Mouse (Mus musculus) kidney, postnatal 0 days (tissue): ENCODE data around the gene Wasf2. TPM values are rescaled to one million over a fixed set of nuclear protein-coding genes. Genes with fewer than 3 reads are reported as not detected.

ENCODE experiments used
- ATAC-seq: fragments of 200-750 bp; cut with Nextera tagmentation; replicated peaks from 2 replicates; pipeline ENCODE4 v1.8.0; 2017; ENCODE audit warnings: low read depth, moderate number of reproducible peaks, moderate TSS enrichment, moderate library complexity; ENCODE audit not compliant: low FRiP score
- DNase-seq: peaks from one replicate; pipeline ENCODE4 v3.0.0-alpha.2; 2016; ENCODE audit warnings: low spot score
- H3K27ac ChIP-seq: fragments of 300-500 bp; sonication (generic); 2 replicates; pipeline ENCODE4 v1.5.1; 2014; ENCODE audit warnings: mild to moderate bottlenecking
- H3K27me3 ChIP-seq: fragments of 300-500 bp; sonication (generic); 2 replicates; pipeline ENCODE4 v1.6.1; 2014; ENCODE audit warnings: low read length, mixed read lengths; ENCODE audit not compliant: insufficient read depth
- H3K36me3 ChIP-seq: fragments of 300-500 bp; sonication (generic); 2 replicates; pipeline ENCODE4 v1.6.1; 2014; ENCODE audit warnings: low read length, mixed read lengths; ENCODE audit not compliant: insufficient read depth
- H3K4me1 ChIP-seq: fragments of 300-500 bp; sonication (generic); replicated peaks from 2 replicates; pipeline ENCODE4 v1.6.1; 2014; ENCODE audit warnings: antibody characterized with exemption, low read length, mixed read lengths; ENCODE audit not compliant: insufficient read depth
- H3K4me2 ChIP-seq: fragments of 300-500 bp; sonication (generic); 2 replicates; pipeline ENCODE4 v1.6.1; 2014; ENCODE audit warnings: mild to moderate bottlenecking, low read length, moderate library complexity, mixed read lengths
- H3K4me3 ChIP-seq: fragments of 300-500 bp; sonication (generic); replicated peaks from 2 replicates; pipeline ENCODE4 v1.5.1; 2014; ENCODE audit warnings: low read depth, low read length
- H3K9ac ChIP-seq: fragments of 300-500 bp; sonication (generic); 2 replicates; pipeline ENCODE4 v1.6.1; 2014; ENCODE audit warnings: low read depth, low read length
- H3K9me3 ChIP-seq: fragments of 300-500 bp; sonication (generic); replicated peaks from 2 replicates; pipeline ENCODE4 v1.6.1; 2016; ENCODE audit warnings: low read length, inconsistent platforms, mixed read lengths
- CTCF ChIP-seq: IDR thresholded peaks from 2 replicates; pipeline ENCODE4 v1.5.1; 2016; ENCODE audit warnings: antibody characterized with exemption, low read depth, mild to moderate bottlenecking, moderate library complexity
- WGBS: fragments of 180-500 bp; shearing (Covaris S2); extraction: QIAGEN DNeasy Blood & Tissue Kit; methylation state at CpG from one replicate; pipeline ENCODE4 v1.1.7; 2014; 5-methylcytosine and 5-hydroxymethylcytosine counted together
- polyA plus RNA-seq: library from polyadenylated mRNA; unstranded; fragments of >200 nt; fragmentation: Nextera tagmentation; extraction: Ambion mirVana; gene quantifications from 2 replicates; pipeline ENCODE4 v1.2.1, GENCODE M21; 2015

The Wasf2 gene
- polyA plus RNA-seq, 1 experiment from 2014 or later, result 98.8 TPM

GRCm38 (mm10) chr4:133106691-133107090, 23.6 kb upstream of the Wasf2 start:
- no peak for TF ChIP-seq CTCF
- ATAC-seq, result no peak

GRCm38 (mm10) chr4:133107788-133108281, 22.5 kb upstream of the Wasf2 start:
- WGBS, result 58% methylated on average over 13 of the region's 13 CpGs
- peak overlapping the region; percentile 25; the same call in 1 of the 2 replicates for H3K27ac ChIP-seq
- ATAC-seq, result no peak

More at GRCm38 (mm10) chr4:133106691-133107090, 23.6 kb upstream of the Wasf2 start:
- no peak for DNase-seq
- Histone ChIP-seq H3K4me3 (no peak overlapping the region), H3K9ac (no peak overlapping the region), H3K27me3 (no peaks in the 10 kb centered on the region), H3K9me3 (no peaks in the 10 kb centered on the region), H3K4me1 (peaks cover 15% of the 10 kb centered on the region), H3K4me2 (no peak overlapping the region), H3K27ac (no peak overlapping the region), H3K36me3 (no peaks in the 10 kb centered on the region)
- 96% methylated on average over 7 of the region's 7 CpGs for WGBS

DNA sequence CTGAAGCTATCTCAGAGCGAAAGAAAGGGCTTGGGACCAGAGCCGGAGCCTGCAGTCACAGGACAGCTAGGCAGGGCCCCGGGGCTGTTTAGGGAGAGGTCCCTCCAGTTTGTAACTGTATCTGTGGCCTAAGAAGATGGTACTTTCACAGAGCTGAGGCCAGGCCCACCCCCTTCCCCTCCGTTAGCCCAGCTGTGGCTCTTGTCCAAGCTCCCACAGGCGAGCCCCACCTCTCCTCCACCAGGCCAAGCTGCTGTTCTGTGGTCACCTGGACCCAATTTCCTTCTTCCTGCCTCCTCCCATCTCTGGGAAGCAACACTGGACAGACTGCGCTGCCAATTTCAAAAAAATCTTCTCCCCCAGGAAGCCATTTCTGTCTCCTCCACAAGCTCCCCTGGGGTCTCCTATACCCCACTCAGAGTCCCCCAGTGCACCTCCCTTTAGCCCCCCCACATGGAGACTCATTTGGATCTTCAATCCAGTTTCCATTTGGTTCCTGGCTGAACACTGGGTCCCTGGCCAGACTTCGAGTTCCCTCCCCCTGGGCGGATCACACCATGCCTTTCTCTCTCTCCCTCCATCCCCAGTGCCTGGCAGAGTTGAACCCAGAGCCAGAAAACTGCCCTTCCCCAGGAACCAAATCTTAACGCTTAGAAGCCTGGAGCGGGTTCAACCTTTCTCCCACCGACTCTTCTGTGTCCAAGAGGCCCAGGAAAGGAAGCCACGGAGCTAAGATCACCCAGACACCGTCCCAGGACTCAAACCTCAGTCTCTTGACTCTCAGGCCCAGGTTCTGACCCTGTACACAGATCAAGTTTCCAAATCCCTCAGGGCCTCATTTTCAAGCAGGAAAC, 21.6 kb upstream of the Wasf2 start:
- ATAC-seq, result no peak
- H3K36me3 ChIP-seq, result no peaks in the 10 kb centered on the region
- H3K9ac ChIP-seq, result 0 out of 2 replicates have a peak overlapping the region, but pooled peaks have one; percentile 23
- peaks cover 10% of the 10 kb centered on the region; the same call in 1 of the 2 replicates for H3K4me1 ChIP-seq
- no peak for TF ChIP-seq CTCF
- no peaks in the 10 kb centered on the region for H3K27me3 ChIP-seq
- no peak for DNase-seq
- no peak overlapping the region for H3K4me2 ChIP-seq
- peak overlapping the region; percentile 10; the same call in 1 of the 2 replicates for H3K27ac ChIP-seq
- 54% methylated on average over 13 of the region's 13 CpGs for WGBS
- no peaks in the 10 kb centered on the region for H3K9me3 ChIP-seq
- no peak overlapping the region for H3K4me3 ChIP-seq

More at GRCm38 (mm10) chr4:133107788-133108281, 22.5 kb upstream of the Wasf2 start:
- H3K4me1 ChIP-seq, result peaks cover 15% of the 10 kb centered on the region
- H3K36me3 ChIP-seq, result no peaks in the 10 kb centered on the region
- H3K9me3 ChIP-seq, result no peaks in the 10 kb centered on the region
- DNase-seq, result no peak
- no peaks in the 10 kb centered on the region for H3K27me3 ChIP-seq
- H3K4me3 ChIP-seq, result no peak overlapping the region
- no peak overlapping the region for H3K9ac ChIP-seq
- no peak overlapping the region for H3K4me2 ChIP-seq
- TF ChIP-seq CTCF, result peak; percentile 35

DNA sequence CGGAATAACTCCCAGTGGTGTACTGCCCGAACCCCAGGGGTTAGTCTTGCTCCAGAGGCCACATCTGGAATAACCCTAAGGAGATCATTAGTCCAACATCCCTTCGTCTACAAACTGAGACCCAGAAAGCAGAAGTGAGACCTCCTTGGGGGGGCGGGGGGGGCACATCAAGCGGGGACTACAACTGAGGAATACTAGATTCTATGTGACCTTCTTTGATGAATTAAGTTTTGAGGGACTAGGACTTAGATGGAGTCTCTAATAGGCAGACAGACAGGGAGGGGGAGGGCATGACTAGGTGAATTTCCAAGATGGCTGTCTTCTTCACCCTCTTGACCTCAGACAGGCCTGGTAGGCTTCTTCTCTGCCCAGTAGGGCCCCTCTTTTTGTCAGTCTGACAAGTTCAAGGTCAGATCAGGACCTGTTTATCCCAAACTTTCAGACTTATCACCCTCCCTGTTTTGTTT, 20.9 kb upstream of the Wasf2 start:
- Histone ChIP-seq H3K4me2 (no peak overlapping the region), H3K27ac (no peak overlapping the region), H3K4me1 (peaks cover 8% of the 10 kb centered on the region; the same call in 1 of the 2 replicates), H3K9me3 (no peaks in the 10 kb centered on the region), H3K9ac (0 out of 2 replicates have a peak overlapping the region, but pooled peaks have one; percentile 23), H3K27me3 (no peaks in the 10 kb centered on the region), H3K36me3 (no peaks in the 10 kb centered on the region), H3K4me3 (no peak overlapping the region)
- TF ChIP-seq CTCF, result no peak
- no peak for ATAC-seq
- 55% methylated on average over 5 of the region's 5 CpGs for WGBS
- DNase-seq, result no peak

- DNase-seq, result no peak
- Histone ChIP-seq H3K9me3 (no peaks in the 10 kb centered on the region), H3K4me3 (no peak overlapping the region), H3K4me1 (peaks cover 23% of the 10 kb centered on the region), H3K9ac (0 out of 2 replicates have a peak overlapping the region, but pooled peaks have one; percentile 13), H3K27ac (no peak overlapping the region), H3K4me2 (no peak overlapping the region), H3K27me3 (no peaks in the 10 kb centered on the region), H3K36me3 (no peaks in the 10 kb centered on the region)
- TF ChIP-seq CTCF, result no peak
- 31% methylated on average over 13 of the region's 13 CpGs for WGBS
- no peak for ATAC-seq
Observed at GRCm38 (mm10) chr4:133112175-133112838, 18.0 kb upstream of the Wasf2 start.

- no peak for DNase-seq
- no peaks in the 10 kb centered on the region for H3K27me3 ChIP-seq
- no peak overlapping the region for H3K9ac ChIP-seq
- no peak for TF ChIP-seq CTCF
- peaks cover 24% of the 10 kb centered on the region for H3K4me1 ChIP-seq
- H3K36me3 ChIP-seq, result no peaks in the 10 kb centered on the region
- no peak for ATAC-seq
- no peaks in the 10 kb centered on the region for H3K9me3 ChIP-seq
- WGBS, result 35% methylated on average over 6 of the region's 6 CpGs
- no peak overlapping the region for H3K4me3 ChIP-seq
- no peak overlapping the region for H3K27ac ChIP-seq
- no peak overlapping the region for H3K4me2 ChIP-seq
Observed at GRCm38 (mm10) chr4:133113351-133113882, 16.9 kb upstream of the Wasf2 start.
